Mouse (Mus musculus) heart, embryonic 12.5 days (tissue): ENCODE results near the gene Trpm5. TPM values are rescaled to one million over a fixed set of nuclear protein-coding genes. Genes with fewer than 3 reads are reported as not detected.
A peak's percentile ranks its signal among the peaks of the same experiment; 100 is the strongest.

Source experiments
- ATAC-seq: fragments of 200-750 bp; cut with Nextera tagmentation; 2 replicates; pipeline ENCODE4 v1.8.0; 2017; ENCODE audit warnings: moderate TSS enrichment, moderate library complexity; ENCODE audit not compliant: insufficient number of reproducible peaks, low FRiP score
- H3K27ac ChIP-seq: fragments of 300-500 bp; sonication (generic); 2 replicates; pipeline ENCODE4 v1.5.1; 2016; ENCODE audit warnings: mild to moderate bottlenecking, moderate library complexity; ENCODE audit not compliant: poor library complexity, severe bottlenecking
- H3K27me3 ChIP-seq: fragments of 300-500 bp; sonication (generic); replicated peaks from 2 replicates; pipeline ENCODE4 v1.6.1; 2016; ENCODE audit warnings: mild to moderate bottlenecking, moderate library complexity
- H3K36me3 ChIP-seq: fragments of 300-500 bp; sonication (generic); 2 replicates; pipeline ENCODE4 v1.6.1; 2016; ENCODE audit warnings: mild to moderate bottlenecking, moderate library complexity
- H3K4me1 ChIP-seq: fragments of 300-500 bp; sonication (generic); replicated peaks from 2 replicates; pipeline ENCODE4 v1.6.1; 2016; ENCODE audit warnings: mild to moderate bottlenecking
- H3K4me2 ChIP-seq: fragments of 300-500 bp; sonication (generic); 2 replicates; pipeline ENCODE4 v1.6.1; 2016; ENCODE audit warnings: mild to moderate bottlenecking, moderate library complexity
- H3K4me3 ChIP-seq: fragments of 300-500 bp; sonication (generic); 2 replicates; pipeline ENCODE4 v1.5.1; 2016; ENCODE audit warnings: mild to moderate bottlenecking
- H3K9ac ChIP-seq: fragments of 300-500 bp; sonication (generic); 2 replicates; pipeline ENCODE4 v1.6.1; 2016; ENCODE audit warnings: mild to moderate bottlenecking, moderate library complexity
- H3K9me3 ChIP-seq: fragments of 300-500 bp; sonication (generic); replicated peaks from 2 replicates; pipeline ENCODE4 v1.6.1; 2016; ENCODE audit warnings: mild to moderate bottlenecking, moderate library complexity
- WGBS: fragments of 180-500 bp; shearing (Covaris S2); methylation state at CpG from one replicate; pipeline ENCODE4 v1.1.7; 2016; 5-methylcytosine and 5-hydroxymethylcytosine counted together
- polyA plus RNA-seq: library from polyadenylated mRNA; unstranded; fragments of >200 nt; fragmentation: Nextera tagmentation; extraction: Ambion mirVana; gene quantifications from 2 replicates; pipeline ENCODE4 v1.2.1, GENCODE M21; 2016

Gene Trpm5
- polyA plus RNA-seq, 1 experiment from 2014 or later: 3.8 TPM

- Histone ChIP-seq H3K4me3 (peak overlapping the region; percentile 82), H3K36me3 (peaks cover 36% of the 10 kb centered on the region), H3K4me1 (peaks cover 24% of the 10 kb centered on the region), H3K27ac (no peak overlapping the region), H3K4me2 (peak overlapping the region; percentile 97), H3K27me3 (0 out of 2 replicates have a peak, but pooled peaks cover 4% of the 10 kb centered on the region), H3K9me3 (no peaks in the 10 kb centered on the region), H3K9ac (peak overlapping the region; percentile 85)
- no peak for ATAC-seq
- 89% methylated on average over 10 of the region's 10 CpGs for WGBS
Observed at GRCm38 (mm10) chr7:143070506-143071070, 23.9 kb downstream of the Trpm5 start.

GRCm38 (mm10) chr7:143069751-143070400 lies 24.6 kb downstream of the Trpm5 start:
- Histone ChIP-seq H3K36me3 (peaks cover 43% of the 10 kb centered on the region), H3K9ac (peak overlapping the region; percentile 85), H3K27me3 (no peaks in the 10 kb centered on the region), H3K4me1 (peaks cover 24% of the 10 kb centered on the region), H3K27ac (peak overlapping the region; percentile 80), H3K4me2 (peak overlapping the region; percentile 97), H3K4me3 (peak overlapping the region; percentile 82), H3K9me3 (no peaks in the 10 kb centered on the region)
- 0 out of 2 replicates have a peak, but pooled peaks have one; percentile 0 for ATAC-seq
- 10% methylated on average over 30 of the region's 30 CpGs for WGBS

- Histone ChIP-seq H3K27ac (peak within 1 kb of the TSS; percentile 91), H3K4me3 (peak within 1 kb of the TSS; percentile 82), H3K36me3 (peaks cover 52% of the 10 kb centered on the region), H3K4me1 (peaks cover 24% of the 10 kb centered on the region), H3K9ac (peak within 1 kb of the TSS; percentile 85), H3K9me3 (no peaks in the 10 kb centered on the region), H3K4me2 (peak within 1 kb of the TSS; percentile 97), H3K27me3 (no peaks in the 10 kb centered on the region)
- under 1% methylated on average over 51 of the region's 51 CpGs for WGBS
- ATAC-seq: peak; percentile 94
Observed at GRCm38 (mm10) chr7:143068882-143069591, 25.4 kb downstream of the Trpm5 start, which contains the start of gene Tssc4. Tssc4 (plus strand) TSS chr7:143069249.

- H3K27me3 ChIP-seq: no peaks in the 10 kb centered on the region
- H3K36me3 ChIP-seq: peaks cover 58% of the 10 kb centered on the region
- peaks cover 24% of the 10 kb centered on the region for H3K4me1 ChIP-seq
- peak overlapping the region; percentile 82 for H3K4me3 ChIP-seq
- H3K9me3 ChIP-seq: no peaks in the 10 kb centered on the region
- peak overlapping the region; percentile 37; the same call in 1 of the 2 replicates for H3K9ac ChIP-seq
- WGBS: 53% methylated on average over 13 of the region's 13 CpGs
- no peak; the same call in 1 of the 2 replicates for ATAC-seq
- H3K4me2 ChIP-seq: peak overlapping the region; percentile 97
- H3K27ac ChIP-seq: peak overlapping the region; percentile 91
Observed at GRCm38 (mm10) chr7:143068316-143068881, 26.0 kb downstream of the Trpm5 start.

- Histone ChIP-seq H3K27me3 (no peaks in the 10 kb centered on the region), H3K4me2 (peak overlapping the region; percentile 97; the same call in 1 of the 2 replicates), H3K4me1 (peaks cover 24% of the 10 kb centered on the region), H3K27ac (peak overlapping the region; percentile 91), H3K9ac (no peak overlapping the region), H3K9me3 (no peaks in the 10 kb centered on the region), H3K4me3 (no peak overlapping the region), H3K36me3 (peaks cover 63% of the 10 kb centered on the region)
- ATAC-seq: no peak
- WGBS: 78% methylated on average over 3 of the region's 3 CpGs
Observed at GRCm38 (mm10) chr7:143067897-143068296, 26.5 kb downstream of the Trpm5 start.

- Histone ChIP-seq H3K36me3 (peaks cover 67% of the 10 kb centered on the region), H3K4me1 (peaks cover 24% of the 10 kb centered on the region), H3K9me3 (no peaks in the 10 kb centered on the region), H3K27ac (peak overlapping the region; percentile 91), H3K27me3 (no peaks in the 10 kb centered on the region), H3K4me2 (no peak overlapping the region), H3K9ac (no peak overlapping the region), H3K4me3 (no peak overlapping the region)
- WGBS: 77% methylated on average over 2 of the region's 2 CpGs
- no peak for ATAC-seq
Observed at GRCm38 (mm10) chr7:143067469-143067868, 27.0 kb downstream of the Trpm5 start.

- H3K36me3 ChIP-seq: peaks cover 76% of the 10 kb centered on the region
- H3K4me3 ChIP-seq: no peak overlapping the region
- H3K27ac ChIP-seq: no peak overlapping the region
- no peaks in the 10 kb centered on the region for H3K27me3 ChIP-seq
- no peak overlapping the region for H3K9ac ChIP-seq
- 90% methylated on average over 2 of the region's 2 CpGs for WGBS
- no peak overlapping the region for H3K4me2 ChIP-seq
- no peaks in the 10 kb centered on the region for H3K9me3 ChIP-seq
- no peak for ATAC-seq
- peaks cover 31% of the 10 kb centered on the region for H3K4me1 ChIP-seq
Observed at GRCm38 (mm10) chr7:143065692-143066091, 28.8 kb downstream of the Trpm5 start.

GRCm38 (mm10) chr7:143064226-143064625 lies 30.2 kb downstream of the Trpm5 start:
- no peaks in the 10 kb centered on the region for H3K27me3 ChIP-seq
- no peak for ATAC-seq

GRCm38 (mm10) chr7:143062704-143063103 lies 31.7 kb downstream of the Trpm5 start:
- Histone ChIP-seq H3K27me3 (no peaks in the 10 kb centered on the region), H3K27ac (no peak overlapping the region), H3K4me1 (peaks cover 44% of the 10 kb centered on the region), H3K9ac (no peak overlapping the region), H3K9me3 (no peaks in the 10 kb centered on the region), H3K36me3 (peaks cover 80% of the 10 kb centered on the region), H3K4me2 (no peak overlapping the region), H3K4me3 (no peak overlapping the region)
- ATAC-seq: no peak
- WGBS: 72% methylated on average over 2 of the region's 2 CpGs

More at GRCm38 (mm10) chr7:143064226-143064625, 30.2 kb downstream of the Trpm5 start:
- 79% methylated on average over 6 of the region's 6 CpGs for WGBS
- Histone ChIP-seq H3K9ac (no peak overlapping the region), H3K4me1 (peaks cover 36% of the 10 kb centered on the region), H3K27ac (no peak overlapping the region), H3K4me2 (no peak overlapping the region), H3K4me3 (no peak overlapping the region), H3K36me3 (peaks cover 86% of the 10 kb centered on the region), H3K9me3 (no peaks in the 10 kb centered on the region)

- no peaks in the 10 kb centered on the region for H3K27me3 ChIP-seq
- H3K4me2 ChIP-seq: peak overlapping the region; percentile 95
- no peak for ATAC-seq
- peaks cover 65% of the 10 kb centered on the region for H3K36me3 ChIP-seq
- peak overlapping the region; percentile 96 for H3K27ac ChIP-seq
- H3K4me1 ChIP-seq: peaks cover 75% of the 10 kb centered on the region
- H3K9me3 ChIP-seq: no peaks in the 10 kb centered on the region
- H3K4me3 ChIP-seq: no peak overlapping the region
- peak overlapping the region; percentile 57 for H3K9ac ChIP-seq
- WGBS: 63% methylated on average over 5 of the region's 5 CpGs
Observed at GRCm38 (mm10) chr7:143059202-143059870, 35.1 kb downstream of the Trpm5 start.
